Mouse (Mus musculus): Measurements from ENCODE around the gene Ptprb. TPM values are rescaled to one million over a fixed set of nuclear protein-coding genes. Genes with fewer than 3 reads are reported as not detected.

Gene Ptprb
- total and polyA plus RNA-seq, 3 experiments: 14.8 to 66.3 (median 63.1) TPM

GRCm38 (mm10) chr10:116428026-116428780 lies 152.9 kb downstream of the Ptprb start:
- no peaks in the 10 kb centered on the region for H3K27me3 ChIP-seq (ENCODE audit: control insufficient read depth, insufficient read depth, low read length)
- TF ChIP-seq EP300 (IDR thresholded peaks at IDR 0.05; ENCODE audit: insufficient read depth, low read depth, low read length): no peak
- no peak for TF ChIP-seq POLR2A (IDR thresholded peaks at IDR 0.05; ENCODE audit: insufficient read depth, low read depth, low read length)
- TF ChIP-seq CTCF (IDR thresholded peaks at IDR 0.05): no peak
- H3K27ac ChIP-seq: no peak overlapping the region
- H3K9ac ChIP-seq (ENCODE audit: low read depth, low read length): no peak overlapping the region
- no peaks in the 10 kb centered on the region for H3K79me2 ChIP-seq (replicated peaks; ENCODE audit: control insufficient read depth, insufficient read depth, low read length)
- intact Hi-C loops (cut with DNase I): no loop called here
- H3K4me3 ChIP-seq: no peak overlapping the region
- 93% methylated on average over 26 of the region's 26 CpGs for WGBS
- no peak for DNase-seq
- no peaks in the 10 kb centered on the region for H3K36me3 ChIP-seq (ENCODE audit: control insufficient read depth, insufficient read depth, low read length)
- no peaks in the 10 kb centered on the region for H3K4me1 ChIP-seq (ENCODE audit: control insufficient read depth, insufficient read depth, low read length)

GRCm38 (mm10) chr10:116432421-116432820 lies 157.1 kb downstream of the Ptprb start:
- intact Hi-C loops (cut with DNase I): no loop called here
- WGBS: 67% methylated on average over 7 of the region's 7 CpGs

GRCm38 (mm10) chr10:116435455-116435854 lies 160.1 kb downstream of the Ptprb start:
- no peaks in the 10 kb centered on the region for H3K4me1 ChIP-seq (ENCODE audit: control insufficient read depth, insufficient read depth, low read length)
- no peak overlapping the region for H3K4me3 ChIP-seq
- no peaks in the 10 kb centered on the region for H3K27me3 ChIP-seq (ENCODE audit: control insufficient read depth, insufficient read depth, low read length)
- H3K9ac ChIP-seq (ENCODE audit: low read depth, low read length): no peak overlapping the region
- no peaks in the 10 kb centered on the region for H3K79me2 ChIP-seq (replicated peaks; ENCODE audit: control insufficient read depth, insufficient read depth, low read length)
- no peak for TF ChIP-seq EP300 (IDR thresholded peaks at IDR 0.05; ENCODE audit: insufficient read depth, low read depth, low read length)
- TF ChIP-seq POLR2A (IDR thresholded peaks at IDR 0.05; ENCODE audit: insufficient read depth, low read depth, low read length): no peak
- no peak for TF ChIP-seq CTCF (IDR thresholded peaks at IDR 0.05)
- DNase-seq: no peak
- 86% methylated on average over 12 of the region's 12 CpGs for WGBS
- intact Hi-C loops (cut with DNase I): no loop called here
- no peak overlapping the region for H3K27ac ChIP-seq
- no peaks in the 10 kb centered on the region for H3K36me3 ChIP-seq (ENCODE audit: control insufficient read depth, insufficient read depth, low read length)

More at GRCm38 (mm10) chr10:116432421-116432820, 157.1 kb downstream of the Ptprb start:
- H3K4me1 ChIP-seq (ENCODE audit: control insufficient read depth, insufficient read depth, low read length): no peaks in the 10 kb centered on the region
- no peaks in the 10 kb centered on the region for H3K27me3 ChIP-seq (ENCODE audit: control insufficient read depth, insufficient read depth, low read length)
- TF ChIP-seq POLR2A (IDR thresholded peaks at IDR 0.05; ENCODE audit: insufficient read depth, low read depth, low read length) (no peak), CTCF (IDR thresholded peaks at IDR 0.05) (no peak), EP300 (IDR thresholded peaks at IDR 0.05; ENCODE audit: insufficient read depth, low read depth, low read length) (no peak)
- peak; percentile 17 to 25 for DNase-seq
- H3K27ac ChIP-seq: no peak overlapping the region
- H3K79me2 ChIP-seq (replicated peaks; ENCODE audit: control insufficient read depth, insufficient read depth, low read length): no peaks in the 10 kb centered on the region
- no peak overlapping the region for H3K9ac ChIP-seq (ENCODE audit: low read depth, low read length)
- no peak overlapping the region for H3K4me3 ChIP-seq
- H3K36me3 ChIP-seq (ENCODE audit: control insufficient read depth, insufficient read depth, low read length): no peaks in the 10 kb centered on the region

Other genes with a start within 250 kb of the Ptprb start
- not detected for gene 4933416C03Rik, start 161.6 kb upstream of the Ptprb start, total RNA-seq (2021)
- not detected in 2 replicates for gene 4933416C03Rik, start 161.6 kb upstream of the Ptprb start, polyA plus RNA-seq (2012; rRNA removed)
- under 1 TPM; 0.18 to 0.41 TPM for gene Kcnmb4, start 198.4 kb downstream of the Ptprb start, total RNA-seq (2021)
- gene Kcnmb4, start 198.4 kb downstream of the Ptprb start, polyA plus RNA-seq (2012; rRNA removed): 0.82 and 1.4 TPM in 2 replicates